Mouse (Mus musculus) E14TG2a.4 (cell line): ENCODE measurements around the gene Prss53.

Experiments used
- H3K27me3 ChIP-seq: 2 replicates; pipeline ENCODE4 v1.6.1; 2014; ENCODE audit warnings: low read length, control low read depth; ENCODE audit not compliant: insufficient read depth
- H3K36me3 ChIP-seq: 2 replicates; pipeline ENCODE4 v1.6.1; 2014; ENCODE audit warnings: low read length, control low read depth; ENCODE audit not compliant: insufficient read depth
- H3K4me1 ChIP-seq: replicated peaks from 2 replicates; pipeline ENCODE4 v1.6.1; 2014; ENCODE audit warnings: low read depth, low read length, control low read depth
- H3K4me3 ChIP-seq: replicated peaks from 2 replicates; pipeline ENCODE4 v1.5.1; 2014; ENCODE audit warnings: mild to moderate bottlenecking, low read length
- H3K9me3 ChIP-seq: 2 replicates; pipeline ENCODE4 v1.6.1; 2014; ENCODE audit warnings: low read length, control low read depth
- CTCF ChIP-seq: conservative IDR thresholded peaks from 2 replicates; pipeline ENCODE4 v1.5.1; 2014; ENCODE audit warnings: low read length
- NANOG ChIP-seq: IDR thresholded peaks from 2 replicates; pipeline ENCODE4 v1.6.1; 2014; ENCODE audit warnings: borderline replicate concordance, low read length, mixed read lengths
- POU5F1 ChIP-seq: IDR thresholded peaks from 2 replicates; pipeline ENCODE4 v1.6.1; 2014; ENCODE audit warnings: low read length, borderline replicate concordance

The Prss53 gene

GRCm38 (mm10) chr7:127930636-127931035 lies 39.9 kb upstream of the Prss53 start:
- Histone ChIP-seq H3K27me3 (peaks cover 2% of the 10 kb centered on the region; the same call in 1 of the 2 replicates), H3K36me3 (peaks cover 23% of the 10 kb centered on the region), H3K9me3 (peaks cover 6% of the 10 kb centered on the region; the same call in 1 of the 2 replicates), H3K4me1 (peaks cover 89% of the 10 kb centered on the region), H3K4me3 (peak overlapping the region; percentile 75; the same call in 1 of the 2 replicates)
- TF ChIP-seq POU5F1 (no peak), NANOG (no peak), CTCF (no peak)

GRCm38 (mm10) chr7:127929923-127930322 lies 39.2 kb upstream of the Prss53 start, which contains the start of gene Prss8:
Gene Prss8, minus strand, starts transcription at chr7:127930104.
- Histone ChIP-seq H3K9me3 (peaks cover 8% of the 10 kb centered on the region), H3K36me3 (peaks cover 31% of the 10 kb centered on the region), H3K27me3 (peaks cover 2% of the 10 kb centered on the region; the same call in 1 of the 2 replicates), H3K4me3 (peak within 1 kb of the TSS; percentile 75), H3K4me1 (peaks cover 94% of the 10 kb centered on the region)
- no peak for TF ChIP-seq CTCF
- no peak for TF ChIP-seq POU5F1
- no peak for TF ChIP-seq NANOG

- peaks cover 83% of the 10 kb centered on the region for H3K4me1 ChIP-seq
- peaks cover 44% of the 10 kb centered on the region for H3K36me3 ChIP-seq
- peaks cover 2% of the 10 kb centered on the region; the same call in 1 of the 2 replicates for H3K27me3 ChIP-seq
- peak overlapping the region; percentile 75; the same call in 1 of the 2 replicates for H3K4me3 ChIP-seq
- peaks cover 21% of the 10 kb centered on the region for H3K9me3 ChIP-seq
- TF ChIP-seq CTCF (no peak), NANOG (no peak), POU5F1 (no peak)
These were observed 37.8 kb upstream of the Prss53 start for GRCm38 (mm10) chr7:127928596-127928995.

GRCm38 (mm10) chr7:127927726-127928125 lies 37.0 kb upstream of the Prss53 start:
- Histone ChIP-seq H3K36me3 (peaks cover 53% of the 10 kb centered on the region), H3K27me3 (peaks cover 2% of the 10 kb centered on the region; the same call in 1 of the 2 replicates), H3K4me1 (peaks cover 74% of the 10 kb centered on the region), H3K4me3 (no peak overlapping the region), H3K9me3 (peaks cover 30% of the 10 kb centered on the region)
- no peak for TF ChIP-seq NANOG

GRCm38 (mm10) chr7:127926846-127927245 lies 36.1 kb upstream of the Prss53 start:
- Histone ChIP-seq H3K9me3 (peaks cover 39% of the 10 kb centered on the region), H3K27me3 (peaks cover 2% of the 10 kb centered on the region; the same call in 1 of the 2 replicates), H3K36me3 (peaks cover 61% of the 10 kb centered on the region), H3K4me1 (peaks cover 66% of the 10 kb centered on the region), H3K4me3 (no peak overlapping the region)
- TF ChIP-seq POU5F1 (no peak), CTCF (no peak), NANOG (no peak)

- Histone ChIP-seq H3K9me3 (peaks cover 46% of the 10 kb centered on the region), H3K4me1 (peaks cover 58% of the 10 kb centered on the region), H3K27me3 (peaks cover 2% of the 10 kb centered on the region; the same call in 1 of the 2 replicates), H3K36me3 (peaks cover 69% of the 10 kb centered on the region), H3K4me3 (no peak overlapping the region)
- TF ChIP-seq NANOG (no peak), CTCF (no peak), POU5F1 (no peak)
These were observed 35.3 kb upstream of the Prss53 start for GRCm38 (mm10) chr7:127926066-127926465.

- Histone ChIP-seq H3K4me1 (peaks cover 50% of the 10 kb centered on the region), H3K9me3 (peaks cover 55% of the 10 kb centered on the region)
- TF ChIP-seq NANOG (no peak), CTCF (no peak), POU5F1 (no peak)
These were observed 34.5 kb upstream of the Prss53 start for GRCm38 (mm10) chr7:127925252-127925651.

GRCm38 (mm10) chr7:127923714-127924113 lies 32.9 kb upstream of the Prss53 start:
- Histone ChIP-seq H3K4me3 (no peak overlapping the region), H3K9me3 (peaks cover 62% of the 10 kb centered on the region), H3K36me3 (peaks cover 88% of the 10 kb centered on the region), H3K27me3 (no peaks in the 10 kb centered on the region), H3K4me1 (peaks cover 39% of the 10 kb centered on the region)
- TF ChIP-seq NANOG (no peak), POU5F1 (no peak), CTCF (no peak)

More at GRCm38 (mm10) chr7:127925252-127925651, 34.5 kb upstream of the Prss53 start:
- no peak overlapping the region for H3K4me3 ChIP-seq
- H3K27me3 ChIP-seq, result peaks cover 2% of the 10 kb centered on the region; the same call in 1 of the 2 replicates
- H3K36me3 ChIP-seq, result peaks cover 77% of the 10 kb centered on the region
